Mouse (Mus musculus): ENCODE results near the gene Gm20388.

- peak; percentile 71 for TF ChIP-seq CTCF (IDR thresholded peaks at IDR 0.05; ENCODE audit: borderline replicate concordance, insufficient read depth, low read depth, low read length)
- TF ChIP-seq POLR2A (IDR thresholded peaks at IDR 0.05; ENCODE audit: borderline replicate concordance, insufficient read depth, low read length) = no peak
Observed at GRCm38 (mm10) chr8:123155177-123155576, 3244.5 kb downstream of the Gm20388 start.
